Mouse (Mus musculus) heart, adult 2 months (tissue): Measurements from ENCODE around the gene Mnt.

Experiments
- CTCF ChIP-seq: fragments of 200-600 bp; IDR thresholded peaks from 2 replicates; pipeline ENCODE4 v1.8.1; 2022; ENCODE audit warnings: antibody characterized with exemption, mild to moderate bottlenecking, moderate library complexity
- EP300 ChIP-seq: fragments of 200-500 bp; IDR thresholded peaks from 2 replicates; pipeline ENCODE4 v1.6.1; 2011; ENCODE audit warnings: low read depth, low read length, control low read depth; ENCODE audit not compliant: insufficient read depth
- POLR2A ChIP-seq: fragments of 200-500 bp; IDR thresholded peaks from 2 replicates; pipeline ENCODE4 v1.6.1; 2011; ENCODE audit warnings: mild to moderate bottlenecking, low read depth, low read length, control low read depth; ENCODE audit not compliant: insufficient read depth

- no peak for TF ChIP-seq CTCF
- TF ChIP-seq POLR2A = no peak
- TF ChIP-seq EP300 = no peak
Observed at GRCm38 (mm10) chr11:74842045-74842444, 11.3 kb downstream of the Mnt start.
